In the genomic region with DNA sequence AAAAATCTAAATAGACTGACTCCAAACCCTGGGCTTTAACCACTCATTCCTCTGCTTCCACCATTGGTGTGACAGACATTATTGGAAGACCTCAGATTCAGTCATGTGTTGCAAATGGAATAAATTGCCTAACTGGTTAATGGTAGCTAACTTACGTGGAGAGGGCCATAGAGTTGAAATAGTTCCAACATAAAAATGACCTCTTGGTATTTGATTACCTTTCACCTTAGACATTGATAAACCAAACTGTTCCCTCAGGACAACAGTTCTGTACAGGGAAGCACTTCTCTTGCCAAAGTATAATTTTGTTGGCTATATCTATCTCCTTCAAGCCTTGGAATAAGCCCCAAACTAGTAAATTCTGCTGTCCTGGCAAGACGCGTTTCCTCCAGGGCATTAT, we compare ENCODE assay signal across 20 mouse cellular contexts.
"Had no signal": no experiment of that assay in that cellular context is flagged by ENCODE, and none has a peak within 500 bp of the region (broad histone marks: within the 10 kb centered on the region; RNA-seq: fewer than 3 reads in every experiment).

No protein-coding gene starts in this region.

- DNase-seq: forebrain, postnatal 0 days; gastrocnemius, postnatal 14 days; gastrocnemius, postnatal 36 days; heart, adult 18-20 months; heart, postnatal 10 days; heart, postnatal 36 days; kidney, adult 11 months; kidney, adult 8-10 months had no signal

- H3K4me1 ChIP-seq: hindbrain, embryonic 13.5 days; hindbrain, embryonic 15.5 days; kidney, embryonic 15.5 days; liver, embryonic 12.5 days had no signal

- H3K9me3 ChIP-seq: heart, embryonic 10.5 days; heart, embryonic 12.5 days; hindbrain, embryonic 13.5 days; hindbrain, embryonic 15.5 days; kidney, embryonic 15.5 days; limb, embryonic 13.5 days; liver, embryonic 12.5 days had no signal

- ATAC-seq: forebrain, postnatal 0 days; hindbrain, postnatal 0 days; intestine, embryonic 16.5 days; liver, embryonic 12.5 days had no signal

- H3K27me3 ChIP-seq: heart, embryonic 12.5 days; hindbrain, embryonic 13.5 days; hindbrain, embryonic 15.5 days; kidney, embryonic 15.5 days; limb, embryonic 13.5 days; liver, embryonic 12.5 days had no signal

- H3K9ac ChIP-seq: forebrain, postnatal 0 days; heart, embryonic 12.5 days; hindbrain, embryonic 13.5 days; hindbrain, embryonic 15.5 days; kidney, embryonic 15.5 days; limb, embryonic 13.5 days; liver, embryonic 12.5 days; liver, embryonic 14.5 days had no signal

- H3K4me3 ChIP-seq: heart, embryonic 10.5 days; heart, embryonic 12.5 days; hindbrain, embryonic 13.5 days; hindbrain, embryonic 15.5 days; kidney, embryonic 15.5 days; left cerebral cortex, adult 2 months; limb, embryonic 13.5 days; liver, embryonic 12.5 days had no signal

- H3K36me3 ChIP-seq: heart, embryonic 12.5 days; hindbrain, embryonic 13.5 days; hindbrain, embryonic 15.5 days; kidney, embryonic 15.5 days; limb, embryonic 13.5 days; liver, embryonic 12.5 days had no signal

- H3K4me2 ChIP-seq: heart, embryonic 12.5 days; hindbrain, embryonic 13.5 days; hindbrain, embryonic 15.5 days; kidney, embryonic 15.5 days; limb, embryonic 13.5 days; liver, embryonic 12.5 days had no signal

- H3K27ac ChIP-seq: heart, embryonic 10.5 days; hindbrain, embryonic 13.5 days; hindbrain, embryonic 15.5 days; hindbrain, postnatal 0 days; kidney, embryonic 15.5 days; kidney, postnatal 0 days; left cerebral cortex, adult 2 months; limb, embryonic 13.5 days; liver, embryonic 12.5 days; liver, embryonic 14.5 days had no signal
